Mouse (Mus musculus) kidney, adult 2 months (tissue): ENCODE measurements at regions not wholly inside any gene's neighbourhood (a gene's known extent, or its start where the extent isn't known, plus 50 kb on each side); places are given as distances from the start of the nearest gene placed in this dataset.

Source experiments
- CTCF ChIP-seq: fragments of 200-500 bp; conservative IDR thresholded peaks from 2 replicates; pipeline ENCODE4 v1.5.1; 2011; ENCODE audit warnings: low read depth, mild to moderate bottlenecking, control low read depth, low read length, moderate library complexity, mixed read lengths; ENCODE audit not compliant: insufficient read depth, insufficient read length
- POLR2A ChIP-seq: fragments of 200-500 bp; IDR thresholded peaks from one replicate; pipeline ENCODE4 v1.6.1; 2011; ENCODE audit warnings: low read depth, low read length, control low read depth

DNA sequence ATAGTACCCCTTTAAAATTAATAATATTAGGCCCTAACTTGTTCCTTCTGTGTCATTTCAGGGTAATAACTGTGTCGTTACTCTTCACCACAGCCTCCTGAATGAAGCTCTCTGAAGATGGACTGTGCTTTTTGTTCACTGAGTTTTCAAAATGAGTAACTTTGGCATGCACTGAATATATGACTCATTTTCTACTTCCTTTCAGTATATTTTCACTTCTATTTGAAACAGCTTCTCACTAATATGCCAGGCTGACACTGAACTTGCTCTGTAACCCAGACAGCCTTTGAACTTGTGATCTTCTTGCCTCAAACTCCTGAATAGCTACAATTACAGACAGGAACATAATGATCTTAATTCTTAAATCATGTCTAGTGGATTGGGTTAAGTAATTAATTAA, 431.2 kb upstream of the Tenm2 start:
- TF ChIP-seq CTCF (no peak), POLR2A (no peak)
